Mouse (Mus musculus) megakaryocyte progenitor cell, adult 5-6 weeks (primary cell): Measurements from ENCODE around the gene Kif26b. TPM values are rescaled to one million over a fixed set of nuclear protein-coding genes. Genes with fewer than 3 reads are reported as not detected.

ENCODE experiments used
- ATAC-seq: replicated peaks from 2 replicates; pipeline ENCODE4 v1.8.0; 2016; ENCODE audit warnings: mild to moderate bottlenecking, moderate TSS enrichment, inconsistent platforms; ENCODE audit not compliant: poor library complexity
- total RNA-seq, 2 experiments: library from RNA; stranded (forward) in 1 of 2; stranded (reverse) in 1 of 2; fragments of 157-497, 149-512 nt in 1 of 2; fragments of 200-1000 nt in 1 of 2; gene quantifications; 2 replicates each; pipeline versions ENCODE4 v1.2.3 to v1.2.4; 2015 to 2017

The Kif26b gene
- total RNA-seq (2015) (0.37 and 0.42 TPM in 2 replicates), total RNA-seq (2017) (0.33 and 0.98 TPM in 2 replicates)

DNA sequence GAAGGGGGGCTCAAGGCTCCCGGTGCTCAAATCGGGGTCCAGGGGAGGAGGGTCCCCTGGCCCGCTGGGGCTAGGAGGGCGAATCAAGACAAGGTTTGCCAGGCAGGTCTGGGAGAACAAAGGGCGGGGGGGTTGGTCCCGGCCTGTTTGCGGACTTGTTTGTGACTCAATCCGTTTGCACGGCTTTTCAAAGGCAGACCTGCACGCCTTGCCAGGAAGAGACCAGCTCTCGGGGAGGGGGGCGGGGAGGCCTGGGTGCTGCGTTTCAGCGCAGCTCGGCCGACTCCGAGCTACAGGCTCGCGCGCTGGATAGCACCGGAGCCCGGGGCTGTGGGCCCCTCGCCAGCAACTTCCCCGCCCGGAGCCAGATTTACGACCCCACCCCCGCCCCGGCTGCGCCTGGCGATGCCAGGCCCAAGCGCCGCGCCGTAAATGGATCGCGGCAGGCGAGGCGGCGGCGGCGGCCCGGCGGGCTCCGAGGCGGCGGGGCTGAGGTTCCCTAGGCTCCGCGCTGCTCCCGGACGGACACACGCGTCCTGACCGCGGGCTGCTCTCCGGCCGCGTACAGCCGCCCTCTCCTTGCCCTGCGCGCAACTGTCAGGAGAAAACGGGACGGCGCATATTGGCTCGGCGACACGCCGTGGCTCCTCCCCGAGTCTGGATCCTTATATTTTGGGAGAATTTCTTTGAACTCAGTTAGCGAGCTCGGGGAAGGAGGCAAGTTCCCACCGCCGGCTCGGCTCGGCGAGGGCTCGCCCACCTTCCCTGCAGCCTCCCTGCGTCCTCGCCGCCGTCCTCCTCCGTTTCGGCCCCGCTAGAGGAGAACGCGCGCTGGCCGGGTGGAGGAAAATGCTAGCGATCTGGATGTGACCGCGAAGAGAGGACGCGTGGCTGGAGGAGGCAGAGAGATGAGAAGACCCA, at the start of gene Kif26b:
Kif26b (plus strand) TSS at position 695 of the 921 bp plus-strand sequence.
- ATAC-seq: no peak

DNA sequence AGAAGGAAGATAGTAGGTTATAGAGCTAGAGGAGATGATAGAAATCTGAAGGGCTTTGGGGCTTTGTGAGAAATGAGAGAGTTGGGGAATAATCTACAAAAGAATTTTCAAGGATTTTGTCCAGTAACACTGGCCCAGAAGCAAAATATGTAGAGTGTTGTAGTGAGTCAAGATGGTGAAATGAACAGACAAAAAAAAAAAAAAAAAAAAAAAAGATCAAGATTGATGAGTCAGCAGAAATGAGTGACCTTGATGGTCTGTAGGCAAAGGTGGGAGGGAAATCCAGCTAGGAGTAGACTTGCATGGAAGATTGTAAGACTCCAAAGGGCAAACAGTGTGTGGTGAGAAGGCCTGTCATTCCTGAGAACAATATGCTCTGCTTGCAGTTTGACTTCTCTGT, 45.1 kb upstream of the Kif26b start:
- no peak for ATAC-seq

DNA sequence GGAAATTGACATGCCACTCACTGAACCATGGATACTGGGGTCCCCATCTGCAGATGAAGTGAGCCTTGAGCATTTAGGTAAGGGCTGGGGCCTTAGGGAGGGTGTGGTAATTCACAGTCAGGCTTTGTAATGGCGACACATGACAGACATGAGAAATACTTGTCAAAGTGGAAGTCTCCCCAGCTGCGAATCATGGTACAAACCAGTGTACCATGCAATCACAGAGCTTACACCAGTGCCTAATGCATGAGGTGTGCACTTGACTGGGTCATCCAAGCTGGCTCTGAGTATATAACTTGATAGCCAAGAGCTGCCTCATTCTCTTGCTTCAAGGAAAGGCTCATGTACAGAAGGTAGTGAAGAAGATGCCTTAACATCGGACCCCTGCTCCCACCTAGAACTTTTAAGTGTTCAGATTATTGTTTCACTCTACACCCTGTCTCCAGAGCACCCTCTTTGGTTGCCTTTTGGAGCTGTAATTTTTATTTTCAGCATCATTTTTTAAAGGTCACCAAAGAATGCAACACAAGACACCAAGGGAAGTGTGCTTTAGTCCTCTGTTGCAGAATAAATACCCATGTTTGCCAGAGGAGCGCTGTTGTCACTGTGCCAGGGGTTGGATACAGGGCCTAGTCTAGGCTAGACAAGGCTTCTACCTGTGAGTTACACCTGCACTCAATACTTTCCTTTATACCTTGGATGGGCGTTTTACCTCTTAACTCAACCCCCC, 43.6 kb upstream of the Kif26b start:
- no peak for ATAC-seq

GRCm38 (mm10) chr1:178485868-178486220, 43.1 kb upstream of the Kif26b start:
- ATAC-seq: no peak

DNA sequence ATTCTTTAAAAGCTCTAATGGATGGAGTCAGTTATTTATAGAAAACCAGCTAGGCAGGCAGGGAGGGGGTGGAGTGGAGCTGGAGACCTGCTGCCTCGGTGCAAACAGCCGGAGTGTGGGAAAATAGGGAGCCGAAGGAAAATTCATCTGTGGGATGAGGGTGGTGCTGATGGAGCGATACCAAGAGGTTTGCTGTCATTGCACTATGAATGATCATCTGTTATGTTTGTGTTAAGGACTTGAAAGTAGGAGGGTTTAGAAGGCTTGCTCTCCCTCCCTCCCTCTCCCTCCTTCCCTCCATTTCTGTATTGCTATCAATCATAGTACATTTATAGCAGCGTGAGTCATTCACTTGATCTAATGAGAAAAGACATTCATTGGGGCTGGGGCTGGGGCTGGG, 42.1 kb upstream of the Kif26b start:
- ATAC-seq: no peak

GRCm38 (mm10) chr1:178489127-178489526, 39.8 kb upstream of the Kif26b start:
- peak; percentile 72 for ATAC-seq

- peak; percentile 67 for ATAC-seq
These were observed 37.2 kb upstream of the Kif26b start for GRCm38 (mm10) chr1:178491733-178492132.

GRCm38 (mm10) chr1:178492493-178492892, 36.4 kb upstream of the Kif26b start:
- ATAC-seq: 0 out of 2 replicates have a peak, but pooled peaks have one; percentile 15

DNA sequence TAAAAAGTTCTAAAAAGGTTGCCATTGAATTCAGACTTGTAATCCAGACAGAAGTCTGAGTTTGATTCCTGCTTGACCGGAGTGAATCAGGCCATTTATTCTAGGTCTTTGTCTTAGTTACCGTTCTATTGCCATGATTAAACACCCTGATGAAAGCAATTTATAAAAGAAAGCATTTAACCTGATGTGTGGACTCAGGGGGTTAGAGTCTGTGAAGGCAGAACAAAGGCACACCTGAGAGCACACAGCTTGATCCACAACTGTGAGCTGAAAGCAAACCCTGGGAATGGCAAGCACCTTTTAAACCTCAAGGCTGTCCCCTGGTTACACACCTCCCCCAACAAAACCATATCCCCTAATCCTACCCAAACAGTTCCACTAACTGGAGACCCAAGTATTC, 32.7 kb upstream of the Kif26b start:
- no peak for ATAC-seq

GRCm38 (mm10) chr1:178496841-178497240, 32.1 kb upstream of the Kif26b start:
- ATAC-seq: peak; percentile 94

GRCm38 (mm10) chr1:178506938-178507337, 22.0 kb upstream of the Kif26b start:
- no peak for ATAC-seq

GRCm38 (mm10) chr1:178512323-178513031, 16.4 kb upstream of the Kif26b start:
- no peak for ATAC-seq

GRCm38 (mm10) chr1:178513954-178514353, 15.0 kb upstream of the Kif26b start:
- ATAC-seq: peak; percentile 42; the same call in 1 of the 2 replicates

GRCm38 (mm10) chr1:178515839-178516238, 13.1 kb upstream of the Kif26b start:
- ATAC-seq: no peak

DNA sequence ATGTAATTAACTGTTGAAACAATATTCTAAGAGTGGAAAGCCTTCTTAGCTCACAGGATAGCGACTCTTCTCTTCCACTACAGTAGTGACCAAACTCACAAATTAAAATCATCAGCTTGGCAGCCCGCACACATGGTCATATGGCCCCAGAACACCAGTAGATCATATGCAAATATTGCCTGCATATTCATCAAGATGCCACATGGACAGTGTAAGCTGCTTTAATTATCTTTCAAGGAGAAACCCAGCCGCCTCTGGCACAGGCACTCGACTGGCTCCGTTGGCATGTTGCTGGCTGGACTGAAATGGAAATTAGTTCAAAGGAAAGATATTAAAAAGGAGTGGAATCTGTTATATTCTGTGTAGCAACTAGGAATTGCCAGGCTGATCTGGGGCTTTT, 6.5 kb upstream of the Kif26b start:
- ATAC-seq: no peak

DNA sequence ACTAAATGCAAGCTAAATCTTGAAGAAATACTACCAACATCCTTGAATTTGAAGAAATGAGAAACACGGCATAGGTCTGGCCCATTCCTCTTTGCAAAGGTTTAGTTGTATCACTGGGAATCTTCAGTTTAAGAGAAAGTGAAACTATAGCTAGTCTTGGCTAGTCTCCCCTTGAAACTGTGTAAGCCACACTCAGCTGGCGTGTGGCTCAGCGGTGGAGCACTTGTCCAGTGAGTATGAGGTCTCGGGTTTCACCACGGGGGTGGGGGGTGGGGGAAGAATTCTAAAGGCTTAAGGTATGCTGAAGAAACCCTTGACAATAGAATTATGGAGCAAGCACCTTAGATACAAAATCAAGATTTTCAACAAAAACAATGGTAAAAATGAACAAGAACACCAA, 5.8 kb upstream of the Kif26b start:
- no peak; the same call in 1 of the 2 replicates for ATAC-seq

- peak; percentile 49 for ATAC-seq
These were observed 1.8 kb upstream of the Kif26b start for GRCm38 (mm10) chr1:178527185-178527546.

GRCm38 (mm10) chr1:178527547-178528361, 1.2 kb upstream of the Kif26b start:
- ATAC-seq: peak; percentile 33

DNA sequence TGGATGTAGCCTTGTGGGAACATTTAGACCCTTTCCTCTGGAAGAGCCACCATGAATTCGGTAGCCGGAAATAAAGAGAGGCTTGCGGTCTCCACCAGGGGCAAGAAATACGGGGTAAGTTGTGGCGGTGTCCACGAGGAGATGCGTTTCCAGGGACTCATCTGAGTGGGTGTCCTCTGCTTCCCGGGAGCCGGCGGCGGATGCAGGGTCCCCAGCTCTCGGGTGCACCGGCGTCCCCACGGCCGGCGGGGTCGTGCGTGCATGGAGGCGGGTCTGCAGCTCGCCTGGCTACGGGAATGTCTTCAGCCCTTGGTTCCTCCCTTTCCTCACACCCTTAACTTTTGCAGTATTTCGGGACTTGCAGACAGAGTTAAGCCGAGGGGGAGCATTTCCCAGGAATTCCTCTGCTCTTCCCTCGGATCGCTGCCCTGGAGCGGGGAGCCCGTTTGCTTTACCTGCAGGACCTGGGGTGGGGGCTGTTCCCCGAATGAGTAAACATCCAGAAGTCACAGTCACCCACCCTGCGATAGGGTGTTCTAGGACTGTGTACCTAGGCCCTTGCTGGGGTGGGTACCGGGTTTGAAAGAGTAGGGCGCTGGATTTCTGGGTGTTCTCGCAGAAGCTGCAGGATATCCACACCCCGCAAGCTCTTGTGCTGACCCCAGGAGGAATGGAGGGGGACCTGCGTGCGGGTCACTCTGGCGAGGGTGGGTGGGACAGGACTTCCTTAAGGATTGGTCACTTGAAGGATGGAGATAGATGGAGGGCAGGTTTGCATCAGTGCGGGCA, 781 bp downstream of the Kif26b start:
- no peak for ATAC-seq
